Mouse (Mus musculus) frontal cortex, postnatal 25 days (tissue): ENCODE data around the gene Msrb2.

Experiments
- DNase-seq, 2 experiments: peaks; one replicate each; pipeline ENCODE4 v3.0.0; 2022; ENCODE audit warnings: low spot score in 2 of 2

Msrb2 gene

GRCm38 (mm10) chr2:19390411-19391143, 19.3 kb downstream of the Msrb2 start:
- no peak for DNase-seq

- no peak for DNase-seq
Measured at GRCm38 (mm10) chr2:19391649-19392048, 20.4 kb downstream of the Msrb2 start.

GRCm38 (mm10) chr2:19392793-19393192, 21.6 kb downstream of the Msrb2 start:
- DNase-seq, result no peak

GRCm38 (mm10) chr2:19405409-19405808, 34.2 kb downstream of the Msrb2 start:
- DNase-seq, result no peak

- DNase-seq, result no peak
Measured at GRCm38 (mm10) chr2:19406531-19406930, 35.3 kb downstream of the Msrb2 start.

GRCm38 (mm10) chr2:19414222-19414965, 43.2 kb downstream of the Msrb2 start:
- peak; percentile 55 to 65 for DNase-seq

GRCm38 (mm10) chr2:19415063-19415521, 43.9 kb downstream of the Msrb2 start:
- peak in 1 of 2 experiments; percentile 20 for DNase-seq

- DNase-seq, result no peak
Measured at GRCm38 (mm10) chr2:19416066-19416465, 44.8 kb downstream of the Msrb2 start.

GRCm38 (mm10) chr2:19419686-19420345, 48.6 kb downstream of the Msrb2 start:
- DNase-seq, result no peak

GRCm38 (mm10) chr2:19422226-19422625, 51.0 kb downstream of the Msrb2 start:
- no peak for DNase-seq

- no peak for DNase-seq
Measured at GRCm38 (mm10) chr2:19423086-19423485, 51.8 kb downstream of the Msrb2 start.

- DNase-seq, result no peak
Measured at GRCm38 (mm10) chr2:19429031-19429430, 57.8 kb downstream of the Msrb2 start.

GRCm38 (mm10) chr2:19429691-19430690, 58.8 kb downstream of the Msrb2 start:
- DNase-seq, result no peak

GRCm38 (mm10) chr2:19430746-19431145, 59.5 kb downstream of the Msrb2 start:
- no peak for DNase-seq

- DNase-seq, result no peak
Measured at GRCm38 (mm10) chr2:19431186-19431585, 59.9 kb downstream of the Msrb2 start.

- DNase-seq, result no peak
Measured at GRCm38 (mm10) chr2:19431614-19432323, 60.5 kb downstream of the Msrb2 start.

- no peak for DNase-seq
Measured at GRCm38 (mm10) chr2:19444346-19444745, 73.1 kb downstream of the Msrb2 start.
